Mouse (Mus musculus) heart, adult 2 months (tissue): ENCODE measurements around the gene Pmpca.

Experiments used
- EP300 ChIP-seq: fragments of 200-500 bp; IDR thresholded peaks from 2 replicates; pipeline ENCODE4 v1.6.1; 2011; ENCODE audit warnings: low read depth, low read length, control low read depth; ENCODE audit not compliant: insufficient read depth
- POLR2A ChIP-seq: fragments of 200-500 bp; IDR thresholded peaks from 2 replicates; pipeline ENCODE4 v1.6.1; 2011; ENCODE audit warnings: mild to moderate bottlenecking, low read depth, low read length, control low read depth; ENCODE audit not compliant: insufficient read depth

DNA sequence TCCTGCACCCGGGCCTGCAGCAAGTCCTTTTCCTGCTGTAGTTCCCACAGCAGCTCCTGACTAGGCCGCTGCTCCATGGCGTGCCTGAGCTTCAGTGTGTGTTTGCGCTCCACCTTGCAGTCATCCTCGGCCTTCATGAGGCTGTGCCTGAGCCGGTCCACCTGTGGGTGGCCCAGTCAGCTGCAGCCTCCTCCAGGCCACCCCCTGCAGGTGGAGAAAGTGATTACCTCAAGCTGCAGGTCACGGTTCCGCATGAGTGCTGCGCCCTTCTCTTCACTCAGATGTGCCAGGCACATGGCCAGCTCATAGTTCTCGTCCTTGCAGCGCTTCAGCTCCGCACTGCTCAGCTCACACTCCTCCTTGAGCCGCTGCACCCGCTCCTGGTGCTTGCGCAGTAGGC lies 31.7 kb upstream of the Pmpca start:
- TF ChIP-seq EP300 (no peak), POLR2A (no peak)
